In genomic region chr11:10201021-10201420, GRCm38 (mm10) we compare ENCODE assay signal across 21 mouse cellular contexts.
DNase-seq lines count a peak whose midpoint lies in the region; ATAC-seq lines count a peak whose summit lies in the region.
"Had no signal": no experiment of that assay in that cellular context is flagged by ENCODE, and none has a peak within 500 bp of the region (broad histone marks: within the 10 kb centered on the region; RNA-seq: fewer than 3 reads in every experiment).

No protein-coding gene starts in this region.

- ATAC-seq in kidney, embryonic 14.5 days (ENCODE audit: low FRiP score, low TSS enrichment): no peak
- ATAC-seq in hindbrain, embryonic 13.5 days (ENCODE audit: low FRiP score): no peak
- no peak for ATAC-seq in midbrain, embryonic 13.5 days
- ATAC-seq: forebrain, embryonic 14.5 days; hindbrain, embryonic 16.5 days; intestine, postnatal 0 days had no signal

- DNase-seq in adrenal gland, postnatal 10 days: peak; percentile 6
- DNase-seq in adrenal gland, adult 18-20 months (ENCODE audit: low spot score in 2 of 2): no peak
- peak; percentile 55 for DNase-seq in kidney, adult 9 months
- peak; percentile 38 to 54 for DNase-seq in kidney, postnatal 25 days
- peak; percentile 72 for DNase-seq in lung, postnatal 36 days
- DNase-seq: adrenal gland, adult 8-10 months; cerebellum, adult 2 months; gastrocnemius, postnatal 14 days; heart, postnatal 4 days; right cerebral cortex, postnatal 14 days had no signal

- H3K27ac ChIP-seq in kidney, embryonic 14.5 days (ENCODE audit: low read depth, low read length): no peak overlapping the region
- no peak overlapping the region for H3K27ac ChIP-seq in hindbrain, embryonic 13.5 days
- no peak overlapping the region for H3K27ac ChIP-seq in midbrain, embryonic 13.5 days
- H3K27ac ChIP-seq: heart, embryonic 15.5 days; limb, embryonic 15.5 days; midbrain, embryonic 12.5 days; neural tube, embryonic 13.5 days had no signal

- H3K4me2 ChIP-seq in kidney, embryonic 14.5 days (replicated peaks; ENCODE audit: low read depth, low read length): no peak overlapping the region
- H3K4me2 ChIP-seq in hindbrain, embryonic 13.5 days: no peak overlapping the region
- no peak overlapping the region for H3K4me2 ChIP-seq in midbrain, embryonic 13.5 days (replicated peaks)
- H3K4me2 ChIP-seq: heart, embryonic 15.5 days; limb, embryonic 15.5 days; midbrain, embryonic 12.5 days; neural tube, embryonic 13.5 days had no signal

- no peak overlapping the region for H3K4me3 ChIP-seq in kidney, embryonic 14.5 days (ENCODE audit: low read length)
- H3K4me3 ChIP-seq in hindbrain, embryonic 13.5 days: no peak overlapping the region
- no peak overlapping the region for H3K4me3 ChIP-seq in midbrain, embryonic 13.5 days (replicated peaks)
- H3K4me3 ChIP-seq: erythroblast, embryonic 14.5 days; heart, embryonic 15.5 days; limb, embryonic 15.5 days; midbrain, embryonic 12.5 days; neural tube, embryonic 13.5 days had no signal

- no peak overlapping the region for H3K9ac ChIP-seq in kidney, embryonic 14.5 days (ENCODE audit: low read depth, low read length)
- H3K9ac ChIP-seq in hindbrain, embryonic 13.5 days: no peak overlapping the region
- H3K9ac ChIP-seq in midbrain, embryonic 13.5 days (replicated peaks): no peak overlapping the region
- H3K9ac ChIP-seq: heart, embryonic 15.5 days; limb, embryonic 15.5 days; midbrain, embryonic 12.5 days; neural tube, embryonic 13.5 days had no signal

- no peaks in the 10 kb centered on the region for H3K9me3 ChIP-seq in kidney, embryonic 14.5 days (ENCODE audit: control insufficient read depth, low read length)
- no peaks in the 10 kb centered on the region for H3K9me3 ChIP-seq in hindbrain, embryonic 13.5 days
- H3K9me3 ChIP-seq in midbrain, embryonic 13.5 days: no peaks in the 10 kb centered on the region
- H3K9me3 ChIP-seq: heart, embryonic 15.5 days; limb, embryonic 15.5 days; midbrain, embryonic 12.5 days; neural tube, embryonic 13.5 days had no signal

- no peaks in the 10 kb centered on the region for H3K27me3 ChIP-seq in kidney, embryonic 14.5 days (ENCODE audit: control insufficient read depth, insufficient read depth, low read length)
- no peaks in the 10 kb centered on the region for H3K27me3 ChIP-seq in hindbrain, embryonic 13.5 days
- no peaks in the 10 kb centered on the region for H3K27me3 ChIP-seq in midbrain, embryonic 13.5 days
- H3K27me3 ChIP-seq: heart, embryonic 15.5 days; limb, embryonic 15.5 days; midbrain, embryonic 12.5 days; neural tube, embryonic 13.5 days had no signal

- WGBS in kidney, embryonic 14.5 days: 78% methylated on average over 7 of the region's 7 CpGs
- 90% methylated on average over 7 of the region's 7 CpGs for WGBS in hindbrain, embryonic 13.5 days
- WGBS in midbrain, embryonic 13.5 days: 86% methylated on average over 7 of the region's 7 CpGs

- H3K36me3 ChIP-seq in kidney, embryonic 14.5 days (ENCODE audit: control insufficient read depth, insufficient read depth, low read length): no peaks in the 10 kb centered on the region
- no peaks in the 10 kb centered on the region for H3K36me3 ChIP-seq in hindbrain, embryonic 13.5 days
- H3K36me3 ChIP-seq in midbrain, embryonic 13.5 days: no peaks in the 10 kb centered on the region
- H3K36me3 ChIP-seq: heart, embryonic 15.5 days; limb, embryonic 15.5 days; midbrain, embryonic 12.5 days; neural tube, embryonic 13.5 days had no signal

- H3K4me1 ChIP-seq in kidney, embryonic 14.5 days (ENCODE audit: control insufficient read depth, insufficient read depth, low read length): no peaks in the 10 kb centered on the region
- no peaks in the 10 kb centered on the region for H3K4me1 ChIP-seq in hindbrain, embryonic 13.5 days (replicated peaks)
- no peaks in the 10 kb centered on the region for H3K4me1 ChIP-seq in midbrain, embryonic 13.5 days (replicated peaks)
- H3K4me1 ChIP-seq: heart, embryonic 15.5 days; limb, embryonic 15.5 days; midbrain, embryonic 12.5 days; neural tube, embryonic 13.5 days had no signal

Comparison
In these comparisons a context has a peak if more than half of its experiments do, and no peak if none do; other contexts are left out.
1. DNase-seq: peak in adrenal gland, postnatal 10 days (single experiment), kidney, adult 9 months (single experiment), kidney, postnatal 25 days (2 of 2) and lung, postnatal 36 days (single experiment); none in adrenal gland, adult 18-20 months (0 of 2).